Mouse (Mus musculus): ENCODE data around the gene Mettl22.

DNA sequence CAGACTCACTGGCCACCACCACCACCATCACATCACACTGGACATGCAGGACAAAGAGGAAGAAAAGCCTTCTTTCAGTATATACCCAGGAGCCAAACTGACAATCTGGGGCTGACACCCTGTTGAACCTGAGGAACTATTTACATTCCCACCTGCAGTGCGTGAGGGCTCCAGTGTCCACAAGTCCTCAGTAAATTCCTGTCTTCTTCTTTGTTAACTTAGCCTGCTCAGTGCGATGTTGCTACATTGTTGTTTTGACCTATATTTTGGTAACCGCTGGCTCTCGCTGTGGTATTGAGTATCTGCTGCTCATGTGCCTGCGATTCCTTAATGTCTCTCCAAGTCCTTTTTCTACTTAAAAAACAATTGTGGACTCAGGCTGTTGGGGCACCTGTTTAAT is 49.9 kb downstream of the Mettl22 start:
- no peak for TF ChIP-seq CTCF (IDR thresholded peaks at IDR 0.05; ENCODE audit: low read depth)
- no peak for TF ChIP-seq EP300 (optimal IDR thresholded peaks at IDR 0.05)
